Mouse (Mus musculus) layer of hippocampus, adult 18-20 months (tissue): ENCODE data around the gene Gca. TPM values are rescaled to one million over a fixed set of nuclear protein-coding genes. Genes with fewer than 3 reads are reported as not detected.

Experiments
- DNase-seq, 2 experiments: peaks; one replicate each; pipeline ENCODE4 v3.0.0; 2022; ENCODE audit warnings: low spot score in 2 of 2
- long read RNA-seq: library from polyadenylated mRNA; stranded (forward); transcript quantifications from one replicate; pipeline ENCODE4 v2.0.0, GENCODE M21; 2021
- total RNA-seq, 2 experiments: library from RNA; stranded (reverse); gene quantifications; 2 replicates each; pipeline ENCODE4 v1.2.3; 2021

Gca gene
- total RNA-seq: 10 to 100 TPM; 11.4 to 13.2 TPM
- long read RNA-seq, transcript Gca-201 (8 exons, 3,330 nt): major isoform, 17 of 18 reads
- long read RNA-seq, partial matches to known transcripts: 0 of 18 reads
- long read RNA-seq, other reads (novel, unspliced or antisense): 1 of 18 reads

- DNase-seq: peak; percentile 68 to 87
These were observed at the start of gene Gca for GRCm38 (mm10) chr2:62664135-62664670. Gene Gca, plus strand, starts transcription at chr2:62664285.

- no peak for DNase-seq
These were observed 45.1 kb upstream of the Gca start for GRCm38 (mm10) chr2:62618934-62619341.

- no peak for DNase-seq
These were observed 44.4 kb upstream of the Gca start for GRCm38 (mm10) chr2:62619679-62620078.

- peak in 1 of 2 experiments; percentile 2 for DNase-seq
These were observed 41.1 kb upstream of the Gca start for GRCm38 (mm10) chr2:62623024-62623441.

GRCm38 (mm10) chr2:62627728-62628127 lies 36.4 kb upstream of the Gca start:
- DNase-seq: peak in 1 of 2 experiments; percentile 59

- peak; percentile 57 to 83 for DNase-seq
These were observed 35.7 kb upstream of the Gca start for GRCm38 (mm10) chr2:62628356-62628755.

- DNase-seq: peak in 1 of 2 experiments; percentile 61
These were observed 33.6 kb upstream of the Gca start for GRCm38 (mm10) chr2:62630446-62630845.

GRCm38 (mm10) chr2:62639869-62640268 lies 24.2 kb upstream of the Gca start:
- no peak for DNase-seq

GRCm38 (mm10) chr2:62643405-62644305 lies 20.4 kb upstream of the Gca start:
- peak in 1 of 2 experiments; percentile 36 for DNase-seq

GRCm38 (mm10) chr2:62644891-62645290 lies 19.2 kb upstream of the Gca start:
- DNase-seq: no peak

- DNase-seq: no peak
These were observed 18.6 kb upstream of the Gca start for GRCm38 (mm10) chr2:62645475-62645874.

- DNase-seq: no peak
These were observed 18.0 kb upstream of the Gca start, which contains the start of gene Ifih1 for GRCm38 (mm10) chr2:62646014-62646645. Gene Ifih1, minus strand, starts transcription at chr2:62646255.

GRCm38 (mm10) chr2:62646671-62647289 lies 17.3 kb upstream of the Gca start:
- DNase-seq: no peak

- DNase-seq: no peak
These were observed 12.2 kb upstream of the Gca start for GRCm38 (mm10) chr2:62651890-62652289.

- no peak for DNase-seq
These were observed 11.6 kb upstream of the Gca start for GRCm38 (mm10) chr2:62652466-62652865.

GRCm38 (mm10) chr2:62654519-62655338 lies 9.4 kb upstream of the Gca start:
- DNase-seq: peak; percentile 49 to 87

GRCm38 (mm10) chr2:62656072-62656471 lies 8.0 kb upstream of the Gca start:
- DNase-seq: no peak

GRCm38 (mm10) chr2:62660565-62660964 lies 3.5 kb upstream of the Gca start:
- DNase-seq: no peak

GRCm38 (mm10) chr2:62662560-62662959 lies 1.5 kb upstream of the Gca start:
- peak in 1 of 2 experiments; percentile 35 for DNase-seq

GRCm38 (mm10) chr2:62664839-62665238 lies 754 bp downstream of the Gca start:
- no peak for DNase-seq
